Mouse (Mus musculus): ENCODE results near the gene Pih1d1.

DNA sequence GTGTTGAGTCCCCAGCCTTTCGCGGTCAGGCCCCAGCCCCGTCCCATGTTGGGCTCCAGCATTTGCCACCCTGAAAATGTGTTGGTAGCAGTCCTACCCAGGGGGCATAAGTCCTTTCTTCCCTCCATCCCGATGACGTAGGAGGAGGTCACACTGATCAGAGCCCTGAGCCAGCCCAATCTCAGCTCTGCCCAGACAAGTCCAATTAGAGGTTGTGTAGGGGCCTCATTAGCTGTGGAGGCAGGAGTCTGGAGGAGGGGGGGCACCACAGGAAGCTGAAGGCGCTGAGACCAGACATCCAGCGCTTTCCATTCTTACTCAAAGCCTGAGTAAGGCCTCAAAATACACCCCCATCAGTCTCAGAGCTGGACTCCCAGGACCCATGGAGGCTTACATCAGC, 31.8 kb downstream of the Pih1d1 start:
- TF ChIP-seq POLR2A (IDR thresholded peaks at IDR 0.05; ENCODE audit: insufficient read depth, low read depth, low read length): no peak
- TF ChIP-seq CTCF (IDR thresholded peaks at IDR 0.05): no peak

All from heart, adult 2 months (tissue).